Mouse (Mus musculus) ES-CJ7 (cell line): ENCODE results near the gene Tiprl.

Experiments used
- DNase-seq: peaks from one replicate; pipeline ENCODE4 v3.0.0; 2011; ENCODE audit warnings: low read depth, low spot score

Gene Tiprl

GRCm38 (mm10) chr1:165236321-165237298 is at the start of gene Tiprl:
Tiprl (minus strand) TSS chr1:165236996.
- peak; percentile 99 for DNase-seq

GRCm38 (mm10) chr1:165284096-165284495 is 47.3 kb upstream of the Tiprl start:
- no peak for DNase-seq

GRCm38 (mm10) chr1:165282967-165283345 is 46.2 kb upstream of the Tiprl start:
- no peak for DNase-seq

- peak; percentile 45 for DNase-seq
Measured at GRCm38 (mm10) chr1:165282222-165282966, 45.6 kb upstream of the Tiprl start.

- peak; percentile 33 for DNase-seq
Measured at GRCm38 (mm10) chr1:165281351-165282221, 44.8 kb upstream of the Tiprl start.

GRCm38 (mm10) chr1:165280741-165281140 is 43.9 kb upstream of the Tiprl start:
- no peak for DNase-seq

- DNase-seq, result peak; percentile 51
Measured at GRCm38 (mm10) chr1:165274946-165275345, 38.1 kb upstream of the Tiprl start.

GRCm38 (mm10) chr1:165252027-165252671 is 15.4 kb upstream of the Tiprl start:
- DNase-seq, result peak; percentile 80

- no peak for DNase-seq
Measured at GRCm38 (mm10) chr1:165250546-165250945, 13.8 kb upstream of the Tiprl start.

- DNase-seq, result no peak
Measured at GRCm38 (mm10) chr1:165248842-165249241, 12.0 kb upstream of the Tiprl start.

- no peak for DNase-seq
Measured at GRCm38 (mm10) chr1:165247788-165248187, 11.0 kb upstream of the Tiprl start.

- DNase-seq, result no peak
Measured at GRCm38 (mm10) chr1:165247085-165247484, 10.3 kb upstream of the Tiprl start.

GRCm38 (mm10) chr1:165246587-165246986 is 9.8 kb upstream of the Tiprl start:
- no peak for DNase-seq

- DNase-seq, result no peak
Measured at GRCm38 (mm10) chr1:165235846-165236245, 950 bp downstream of the Tiprl start.

- no peak for DNase-seq
Measured at GRCm38 (mm10) chr1:165233806-165234205, 3.0 kb downstream of the Tiprl start.

GRCm38 (mm10) chr1:165230691-165231090 is 6.1 kb downstream of the Tiprl start:
- DNase-seq, result peak; percentile 50

GRCm38 (mm10) chr1:165229577-165229976 is 7.2 kb downstream of the Tiprl start:
- peak; percentile 22 for DNase-seq

GRCm38 (mm10) chr1:165217023-165217589 is 19.7 kb downstream of the Tiprl start:
- no peak for DNase-seq

- DNase-seq, result no peak
Measured at GRCm38 (mm10) chr1:165215831-165216230, 21.0 kb downstream of the Tiprl start.

GRCm38 (mm10) chr1:165205591-165205990 is 31.2 kb downstream of the Tiprl start:
- DNase-seq, result no peak
